Mouse (Mus musculus) adrenal gland, adult 8-10 months (tissue): ENCODE results near the gene Kcnh7. TPM values are rescaled to one million over a fixed set of nuclear protein-coding genes. Genes with fewer than 3 reads are reported as not detected.

Experiments
- DNase-seq: peaks from one replicate; pipeline ENCODE4 v3.0.0; 2022
- total RNA-seq, 4 experiments: library from RNA; stranded (reverse); gene quantifications; 2 replicates each; pipeline ENCODE4 v1.2.4; 2022

Kcnh7 gene
- total RNA-seq, 4 experiments from 2014 or later: 0.03 to 0.38 (median 0.09) TPM; not detected in 1

- no peak for DNase-seq
These were observed 248.7 kb downstream of the Kcnh7 start for GRCm38 (mm10) chr2:62935273-62935874.

GRCm38 (mm10) chr2:62928494-62928893 lies 255.6 kb downstream of the Kcnh7 start:
- DNase-seq: no peak

GRCm38 (mm10) chr2:62928065-62928464 lies 256.0 kb downstream of the Kcnh7 start:
- no peak for DNase-seq

GRCm38 (mm10) chr2:62923803-62924202 lies 260.3 kb downstream of the Kcnh7 start:
- no peak for DNase-seq

GRCm38 (mm10) chr2:62907688-62908087 lies 276.4 kb downstream of the Kcnh7 start:
- DNase-seq: no peak

- DNase-seq: no peak
These were observed 281.4 kb downstream of the Kcnh7 start for GRCm38 (mm10) chr2:62902363-62903353.

GRCm38 (mm10) chr2:62878763-62879162 lies 305.3 kb downstream of the Kcnh7 start:
- DNase-seq: no peak

- no peak for DNase-seq
These were observed 328.7 kb downstream of the Kcnh7 start for GRCm38 (mm10) chr2:62855391-62855790.

GRCm38 (mm10) chr2:62842630-62843029 lies 341.5 kb downstream of the Kcnh7 start:
- no peak for DNase-seq

GRCm38 (mm10) chr2:62834261-62834660 lies 349.8 kb downstream of the Kcnh7 start:
- no peak for DNase-seq

- DNase-seq: no peak
These were observed 364.9 kb downstream of the Kcnh7 start for GRCm38 (mm10) chr2:62819231-62819630.

- DNase-seq: no peak
These were observed 368.1 kb downstream of the Kcnh7 start for GRCm38 (mm10) chr2:62816016-62816415.

- DNase-seq: no peak
These were observed 375.3 kb downstream of the Kcnh7 start for GRCm38 (mm10) chr2:62808813-62809212.

GRCm38 (mm10) chr2:62807476-62807882 lies 376.6 kb downstream of the Kcnh7 start:
- DNase-seq: no peak

- no peak for DNase-seq
These were observed 377.2 kb downstream of the Kcnh7 start for GRCm38 (mm10) chr2:62806931-62807330.

GRCm38 (mm10) chr2:62804030-62804429 lies 380.1 kb downstream of the Kcnh7 start:
- no peak for DNase-seq

GRCm38 (mm10) chr2:62784460-62785038 lies 399.5 kb downstream of the Kcnh7 start:
- DNase-seq: no peak

GRCm38 (mm10) chr2:62746256-62746655 lies 437.8 kb downstream of the Kcnh7 start:
- DNase-seq: no peak

GRCm38 (mm10) chr2:62743098-62743497 lies 441.0 kb downstream of the Kcnh7 start:
- DNase-seq: no peak

GRCm38 (mm10) chr2:62730671-62731070 lies 453.4 kb downstream of the Kcnh7 start:
- no peak for DNase-seq

GRCm38 (mm10) chr2:62727732-62728131 lies 456.4 kb downstream of the Kcnh7 start:
- DNase-seq: no peak

- DNase-seq: no peak
These were observed 458.1 kb downstream of the Kcnh7 start for GRCm38 (mm10) chr2:62725946-62726345.

- no peak for DNase-seq
These were observed 465.7 kb downstream of the Kcnh7 start for GRCm38 (mm10) chr2:62718411-62718810.
